Mouse (Mus musculus): Measurements from ENCODE around the gene Cys1. TPM values are rescaled to one million over a fixed set of nuclear protein-coding genes. Genes with fewer than 3 reads are reported as not detected.

Cys1 gene
- polyA plus RNA-seq, 1 experiment, result not detected

DNA sequence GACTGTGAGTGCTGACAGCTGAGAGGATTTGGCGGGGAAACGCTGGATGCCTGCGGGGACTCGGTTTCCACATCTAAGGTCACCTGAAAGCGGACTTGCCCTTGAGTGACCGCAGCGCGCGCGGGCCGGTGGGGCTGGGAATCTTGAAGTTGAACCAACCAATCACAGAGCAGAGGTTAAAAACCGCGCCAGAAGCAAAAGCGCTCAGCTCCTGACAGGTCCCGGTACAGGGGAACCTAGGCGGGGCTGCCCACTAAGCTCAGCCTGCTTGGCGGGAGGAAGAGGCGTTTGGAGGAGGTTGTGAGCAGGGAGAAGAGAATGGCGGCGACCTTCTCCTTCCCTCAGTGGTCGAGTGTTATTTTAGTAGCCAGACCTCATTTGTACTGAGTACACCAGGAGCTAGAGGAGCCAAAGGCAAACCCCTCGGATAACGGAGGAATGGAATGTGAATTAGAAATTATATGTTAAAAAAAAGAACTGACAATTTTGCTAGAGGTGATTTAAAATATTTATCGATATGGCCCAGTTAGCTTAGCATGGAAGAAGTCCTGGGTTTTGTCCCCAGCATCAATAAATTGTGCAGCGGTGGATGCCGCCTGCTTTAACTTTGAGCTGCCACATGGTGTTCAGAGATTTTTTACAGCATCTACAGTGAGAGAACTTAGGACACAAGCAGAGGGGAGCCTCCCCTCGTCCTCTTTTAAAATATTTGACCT, 25.3 kb upstream of the Cys1 start:
- no peak for TF ChIP-seq GATA1 (IDR thresholded peaks at IDR 0.05; ENCODE audit: low read length)

DNA sequence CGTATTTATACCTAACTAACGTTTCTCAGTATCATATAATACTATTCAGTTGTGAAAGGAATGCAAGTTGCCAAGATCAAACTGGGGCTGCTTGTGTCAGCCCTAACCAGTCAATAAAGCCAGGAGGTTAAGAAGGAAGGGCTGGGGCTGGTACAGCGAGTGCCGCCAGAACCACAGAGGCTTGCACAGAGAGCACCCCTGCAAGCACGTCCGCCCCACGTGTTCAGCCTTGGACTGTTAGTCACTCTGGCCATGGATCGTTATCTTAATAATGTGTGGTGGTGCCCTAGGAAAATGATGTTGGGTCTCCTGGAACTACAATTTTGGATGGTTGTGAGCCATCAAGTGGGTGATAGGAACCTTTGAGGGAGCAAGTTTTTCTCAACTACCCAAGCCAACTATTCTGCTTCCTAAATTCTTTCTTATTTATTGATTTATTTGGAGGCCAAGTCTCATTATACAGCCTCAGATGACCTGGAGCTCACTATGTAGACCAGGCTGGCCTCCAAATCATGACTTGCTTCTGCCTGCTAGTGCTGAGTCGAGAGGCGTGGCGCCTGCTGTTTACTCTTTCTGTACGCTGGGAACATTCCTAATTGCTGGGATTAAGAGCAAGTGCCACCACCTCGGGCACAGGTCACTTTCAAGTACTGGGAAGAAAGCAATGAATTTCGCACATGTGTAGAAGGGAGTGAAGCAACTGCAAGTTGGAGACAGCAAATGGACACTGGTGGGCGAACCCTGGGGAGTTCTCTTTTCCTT, 24.1 kb upstream of the Cys1 start:
- no peak for TF ChIP-seq GATA1 (IDR thresholded peaks at IDR 0.05; ENCODE audit: low read length)

DNA sequence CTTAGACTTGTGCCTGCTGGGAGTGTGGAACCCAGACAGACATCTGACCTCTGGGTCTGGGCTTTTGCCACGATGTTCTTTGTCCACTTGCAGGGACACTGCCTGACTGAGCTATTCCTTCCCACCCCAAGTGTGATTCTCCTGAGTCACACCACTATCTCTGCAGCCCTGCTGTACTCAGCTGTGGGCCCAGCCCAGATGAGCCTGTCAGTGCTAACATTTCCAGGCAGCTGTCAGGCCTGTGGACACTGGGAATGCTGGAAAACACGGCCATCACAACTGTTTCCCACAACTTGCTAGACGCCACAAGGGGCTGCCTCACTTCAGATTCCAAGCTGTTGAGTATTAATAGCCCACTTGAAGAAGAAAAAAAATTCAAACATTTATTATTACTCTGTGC, 21.4 kb upstream of the Cys1 start:
- no peak for TF ChIP-seq GATA1 (IDR thresholded peaks at IDR 0.05; ENCODE audit: low read length)

DNA sequence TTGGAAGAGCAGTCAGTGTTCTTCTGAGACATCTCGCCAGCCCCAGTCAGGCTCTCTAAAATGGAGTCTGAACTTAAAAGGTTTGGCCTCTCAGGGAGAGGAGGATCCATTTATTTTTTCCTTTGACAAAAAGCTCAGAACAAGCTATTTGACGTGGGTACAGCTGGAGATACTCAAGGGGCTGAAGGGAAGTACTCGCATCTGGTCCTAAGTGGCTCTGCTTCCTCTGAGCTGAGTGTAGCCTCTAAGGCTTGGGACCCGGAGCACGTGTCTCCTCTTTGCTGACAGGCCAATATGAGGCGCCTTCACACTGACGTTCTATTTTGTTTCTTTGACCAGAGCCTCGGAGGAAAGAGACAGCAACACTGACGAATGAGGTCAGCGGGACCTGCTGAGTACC, 18.0 kb upstream of the Cys1 start:
- TF ChIP-seq GATA1 (IDR thresholded peaks at IDR 0.05; ENCODE audit: low read length), result no peak

DNA sequence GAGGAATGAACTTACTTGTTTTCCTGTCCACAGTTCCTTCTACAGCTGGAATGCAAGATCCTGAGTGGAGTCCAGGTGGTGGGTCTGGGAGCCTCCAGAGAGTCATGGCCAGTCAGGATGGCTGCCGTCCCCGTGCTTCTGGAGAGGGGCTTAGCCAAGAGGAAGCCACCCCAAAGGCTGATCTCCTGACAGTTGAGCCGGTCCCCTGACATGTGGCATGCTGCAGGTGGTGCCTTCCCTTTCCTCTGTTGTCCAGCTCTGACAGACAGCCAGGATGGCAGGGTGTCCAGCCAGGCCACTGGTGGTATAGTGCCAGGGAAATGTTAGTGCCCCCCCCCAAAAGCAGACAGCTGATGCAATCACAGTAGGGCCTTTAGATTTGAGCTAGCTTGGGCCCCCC, 16.9 kb upstream of the Cys1 start:
- no peak for TF ChIP-seq GATA1 (IDR thresholded peaks at IDR 0.05; ENCODE audit: low read length)

DNA sequence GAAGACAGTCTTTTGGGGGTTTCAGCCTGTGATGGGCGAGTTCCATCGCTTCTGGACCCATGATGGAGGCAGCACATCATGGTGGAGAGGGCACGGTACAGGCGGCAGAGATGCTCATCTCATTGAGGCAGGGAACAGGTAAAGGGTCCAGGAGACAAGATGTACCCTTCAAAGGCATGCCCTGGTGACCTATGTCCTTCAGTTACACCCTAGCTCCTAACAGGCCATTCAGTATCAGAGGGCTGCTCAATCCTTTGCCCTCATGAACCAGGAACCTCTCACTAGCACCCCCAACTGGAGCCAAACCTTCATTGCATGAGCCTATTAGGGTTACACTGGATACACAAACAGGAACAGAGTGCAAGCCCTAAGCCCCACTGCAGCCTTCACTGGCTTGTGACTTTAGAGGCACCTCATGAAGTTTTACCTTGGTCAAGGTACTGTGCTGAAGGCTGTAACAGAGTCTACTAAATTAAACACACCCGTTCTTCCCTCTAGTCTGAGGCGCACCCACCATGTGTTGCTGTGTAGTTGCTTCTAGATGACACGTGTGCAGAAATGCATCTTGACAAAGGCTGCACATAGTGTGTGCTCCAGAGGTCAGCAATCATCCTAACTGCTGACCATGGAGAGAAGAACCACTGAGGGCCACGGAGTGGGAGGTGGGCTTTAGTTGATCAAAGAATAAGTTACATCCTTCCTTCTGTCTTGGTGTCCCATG, 16.0 kb upstream of the Cys1 start:
- TF ChIP-seq GATA1 (IDR thresholded peaks at IDR 0.05; ENCODE audit: low read length), result no peak

DNA sequence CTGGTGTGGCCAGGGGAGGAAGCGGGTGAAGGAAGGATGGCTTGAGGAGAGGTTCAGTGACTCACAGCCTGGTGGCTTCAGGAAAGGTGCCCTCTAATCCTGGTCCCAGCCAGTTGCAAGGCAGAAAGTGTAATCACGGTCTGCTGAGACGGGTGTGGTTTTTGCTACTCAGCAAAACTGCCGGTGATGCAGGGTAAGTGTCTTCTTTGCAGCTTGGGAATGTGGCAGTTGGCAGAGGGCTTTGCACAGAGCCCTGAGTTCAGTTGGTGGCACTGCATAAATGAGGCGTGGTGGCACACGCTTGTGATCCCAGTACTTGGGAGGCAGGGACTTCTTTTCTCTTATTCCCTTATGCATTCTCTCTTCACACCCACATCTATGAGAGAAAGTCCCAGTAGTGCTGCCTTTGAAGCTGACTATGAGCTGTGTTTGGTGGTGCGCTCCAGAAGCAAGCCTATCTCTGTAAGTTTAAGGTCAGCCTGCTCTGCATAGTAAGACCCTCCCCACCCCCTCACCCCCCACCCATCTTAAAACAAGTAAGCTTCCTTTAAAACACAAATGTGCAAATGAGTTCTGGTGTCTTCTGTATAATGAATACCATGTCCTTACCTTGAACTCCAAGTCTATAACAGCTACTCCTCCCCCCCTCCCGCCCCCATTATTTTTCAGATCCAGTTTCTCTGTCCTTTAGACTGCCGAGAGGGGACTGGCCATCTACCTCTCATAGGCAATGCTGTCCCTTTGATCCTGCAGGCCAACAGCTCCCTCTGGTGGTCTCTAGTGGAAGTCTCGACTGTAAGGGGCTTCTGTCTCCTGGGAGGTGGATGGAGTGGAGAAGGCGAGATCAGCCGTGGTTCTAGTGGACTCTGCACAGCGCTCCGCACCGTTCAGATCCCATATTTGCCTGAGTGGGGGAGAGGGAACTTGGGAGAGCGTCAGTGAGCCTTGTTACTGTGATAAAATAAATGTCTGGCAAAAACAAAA, 15.2 kb upstream of the Cys1 start:
- no peak for TF ChIP-seq GATA1 (IDR thresholded peaks at IDR 0.05; ENCODE audit: low read length)

DNA sequence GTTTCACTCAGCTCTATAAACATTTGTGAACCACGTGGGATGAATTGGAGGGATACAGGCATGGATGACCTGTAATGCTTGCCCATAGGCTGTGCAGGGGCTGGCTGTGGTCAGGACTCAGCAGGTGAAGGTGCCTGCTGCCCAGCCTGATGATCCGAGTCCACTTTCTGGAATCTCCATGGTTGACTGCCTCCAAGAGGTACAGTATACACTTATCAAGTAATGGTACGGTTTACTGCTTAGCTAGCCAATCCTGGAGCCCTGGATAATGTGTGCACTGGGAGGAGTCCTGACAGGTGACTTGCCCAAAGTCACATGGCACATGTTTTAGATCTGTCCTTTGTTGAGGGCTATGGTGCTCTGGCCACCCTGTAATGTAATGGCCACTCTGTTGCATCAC, 8.7 kb upstream of the Cys1 start:
- TF ChIP-seq GATA1 (IDR thresholded peaks at IDR 0.05; ENCODE audit: low read length), result no peak

DNA sequence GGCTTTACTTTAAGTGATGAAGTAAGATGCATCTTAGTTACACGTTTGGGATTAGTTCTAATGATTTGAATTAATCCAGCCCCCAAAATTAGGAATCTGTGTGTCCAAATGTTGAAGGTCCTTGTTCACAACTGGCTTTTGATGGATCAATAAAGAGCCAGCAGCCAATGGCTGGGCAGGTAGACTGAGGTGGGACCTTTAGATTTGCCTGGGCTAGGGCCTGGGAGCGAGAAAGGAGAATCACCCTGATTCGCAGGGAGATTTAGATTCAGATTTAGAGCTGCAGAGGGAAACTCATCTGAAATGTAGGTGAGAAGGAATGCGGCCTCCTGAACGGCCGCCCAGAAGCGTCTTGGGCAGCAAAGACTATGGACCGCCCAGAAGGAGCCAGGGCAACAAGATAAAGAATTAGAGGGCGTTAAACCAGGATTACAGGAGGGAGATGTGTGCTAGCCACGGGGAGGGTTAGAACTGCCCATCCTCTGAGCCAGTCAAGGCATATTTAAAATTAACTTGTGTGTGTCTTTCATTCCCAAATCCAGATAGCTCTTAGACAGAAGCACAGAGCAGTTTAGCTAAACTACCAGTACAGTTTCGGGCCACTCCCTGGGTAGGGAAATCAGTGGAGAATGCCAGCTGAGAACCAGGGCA, 5.2 kb upstream of the Cys1 start:
- no peak for TF ChIP-seq GATA1 (IDR thresholded peaks at IDR 0.05; ENCODE audit: low read length)

DNA sequence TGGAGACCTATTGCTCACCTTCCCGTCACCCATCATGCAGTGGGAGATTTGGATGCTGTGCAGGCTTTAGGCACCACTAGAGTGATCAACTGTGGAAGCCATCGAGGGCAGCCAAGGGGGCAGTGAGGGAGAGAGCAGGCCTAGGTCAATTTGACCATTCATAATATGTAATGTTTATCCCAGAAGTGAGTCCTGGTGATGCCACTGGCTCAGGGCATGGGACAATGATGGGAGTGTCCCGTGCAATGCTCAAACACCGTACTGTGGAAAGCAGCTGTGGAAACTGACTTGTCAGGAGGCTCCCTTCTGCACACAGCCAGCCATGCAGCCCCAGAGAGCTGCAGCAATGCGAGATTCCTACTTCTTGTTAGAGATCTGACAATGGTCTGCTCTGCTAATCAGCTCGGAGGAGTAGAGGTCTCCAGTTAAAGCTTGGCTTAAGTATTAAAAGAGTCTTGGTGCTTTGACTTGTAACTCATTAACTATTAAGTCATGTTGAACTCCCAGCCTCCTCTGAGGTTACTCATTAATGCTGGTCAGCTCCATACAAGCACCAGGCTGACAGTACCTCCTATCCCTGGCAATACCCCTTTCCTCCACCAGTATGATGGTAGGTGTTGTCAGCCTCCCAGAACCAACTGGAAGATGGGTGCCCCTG, 4.6 kb upstream of the Cys1 start:
- no peak for TF ChIP-seq GATA1 (IDR thresholded peaks at IDR 0.05; ENCODE audit: low read length)

DNA sequence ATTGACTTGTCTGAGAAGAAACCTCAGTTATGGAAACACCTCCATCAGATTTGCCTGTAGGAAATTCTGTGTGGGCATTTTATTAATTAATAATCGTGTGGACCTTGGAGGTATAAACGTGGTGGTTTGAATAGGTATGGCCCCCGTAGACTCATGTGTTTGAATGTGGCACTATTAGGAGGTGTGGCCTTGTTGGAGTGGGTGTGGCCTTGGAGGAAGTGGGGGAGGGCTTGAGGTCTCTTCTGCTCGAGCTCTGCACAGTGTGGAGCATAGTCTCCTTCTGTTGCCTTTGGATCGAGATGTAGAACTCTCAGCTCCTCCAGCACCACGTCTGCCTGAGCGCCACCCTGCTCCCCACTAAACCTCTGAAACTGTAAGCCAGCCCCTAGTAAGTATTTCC, 1.8 kb upstream of the Cys1 start:
- no peak for TF ChIP-seq GATA1 (IDR thresholded peaks at IDR 0.05; ENCODE audit: low read length)

DNA sequence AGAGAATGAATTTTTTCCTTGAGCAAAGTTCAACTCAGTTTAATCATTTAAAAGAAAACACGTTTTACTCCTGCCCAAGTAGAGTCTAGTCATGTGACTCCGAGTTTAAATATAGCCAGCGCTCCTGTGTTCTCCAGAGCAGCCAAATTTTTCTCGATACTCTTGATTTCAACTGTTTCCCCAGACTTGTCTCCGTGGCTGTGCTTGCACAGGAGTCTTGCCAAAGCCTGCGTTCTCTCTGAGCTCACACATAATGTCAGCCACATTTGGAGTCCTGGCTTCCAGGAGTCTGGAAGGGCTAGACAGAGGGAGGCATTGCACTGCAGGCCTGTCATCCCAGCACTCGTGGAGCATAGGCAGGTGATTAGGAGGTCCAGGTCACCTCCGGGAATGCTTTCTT, 950 bp upstream of the Cys1 start:
- TF ChIP-seq GATA1 (IDR thresholded peaks at IDR 0.05; ENCODE audit: low read length), result no peak

DNA sequence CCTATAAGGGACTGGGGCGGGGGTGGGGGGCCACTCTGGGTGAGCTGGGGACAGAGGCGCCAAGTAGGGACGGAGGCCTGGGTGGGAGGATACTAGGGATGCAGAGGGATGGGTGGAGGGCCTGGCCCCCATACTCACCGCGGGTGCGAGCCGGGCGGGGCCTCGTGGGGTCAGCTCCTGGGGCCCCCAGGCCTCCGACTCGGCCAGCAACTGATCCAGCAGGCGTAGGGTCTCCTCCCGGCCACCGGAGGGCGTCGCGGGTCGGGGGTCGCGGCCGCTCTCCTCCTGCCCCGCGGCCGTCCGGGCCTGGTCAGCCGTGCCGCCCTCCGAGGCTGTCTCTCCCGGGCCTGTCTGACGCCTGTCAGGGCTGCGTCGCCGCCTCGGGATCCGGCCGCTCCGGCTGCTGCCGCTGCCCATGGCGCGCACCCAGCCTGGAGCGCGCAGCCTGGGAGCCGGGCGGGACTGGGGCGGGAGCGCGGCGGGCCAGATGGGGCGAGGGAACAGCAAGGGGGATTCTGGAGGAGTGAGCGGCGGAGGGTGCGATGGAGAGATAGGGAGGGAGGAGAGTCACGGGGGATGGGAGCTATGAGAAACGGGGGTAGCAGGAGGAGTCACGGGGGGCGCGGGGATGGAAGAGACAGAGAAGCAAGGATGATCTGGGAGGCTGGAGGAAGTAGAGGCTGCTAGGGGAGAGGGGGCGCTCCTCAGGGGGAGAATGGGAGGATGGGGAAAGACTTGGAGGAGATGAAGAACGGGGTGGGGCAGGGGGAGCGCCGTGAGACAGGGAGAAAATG, 924 bp downstream of the Cys1 start:
- no peak for TF ChIP-seq GATA1 (IDR thresholded peaks at IDR 0.05; ENCODE audit: low read length)
